Mouse (Mus musculus) megakaryocyte, embryonic 14.5 days (primary cell): ENCODE results near the gene Rnf8. TPM values are rescaled to one million over a fixed set of nuclear protein-coding genes. Genes with fewer than 3 reads are reported as not detected.

Experiments used
- H3K27me3 ChIP-seq: replicated peaks from 2 replicates; pipeline ENCODE3; 2012; ENCODE audit warnings: inconsistent platforms
- H3K36me3 ChIP-seq: replicated peaks from 2 replicates; pipeline ENCODE3; 2012; ENCODE audit warnings: low read length, inconsistent platforms, mixed read lengths
- H3K4me1 ChIP-seq: 2 replicates; pipeline ENCODE4 v1.6.1; 2012; ENCODE audit warnings: inconsistent platforms
- H3K4me3 ChIP-seq: replicated peaks from 2 replicates; pipeline ENCODE3; 2012; ENCODE audit warnings: moderate library complexity, mild to moderate bottlenecking, inconsistent platforms
- H3K9me3 ChIP-seq: 2 replicates; pipeline ENCODE4 v1.6.1; 2012; ENCODE audit warnings: inconsistent platforms
- FLI1 ChIP-seq: IDR thresholded peaks from 2 replicates; pipeline ENCODE4 v1.6.1; 2012; ENCODE audit warnings: low read length, inconsistent platforms, mixed read lengths
- GATA1 ChIP-seq: IDR thresholded peaks from 3 replicates; pipeline ENCODE4 v1.6.1; 2012; ENCODE audit warnings: mixed read lengths, low read length, inconsistent platforms, borderline replicate concordance
- polyA plus RNA-seq: library from polyadenylated mRNA; stranded (reverse); fragments of >175 nt; gene quantifications from 2 replicates; pipeline ENCODE4 v1.2.3, GENCODE M21; 2012; ENCODE audit warnings: low replicate concordance; ENCODE audit not compliant: insufficient read depth

The Rnf8 gene
- polyA plus RNA-seq, result 7.7 and 8.0 TPM in 2 replicates

- Histone ChIP-seq H3K4me3 (peak within 1 kb of the TSS; percentile 97), H3K27me3 (no peaks in the 10 kb centered on the region), H3K36me3 (peaks cover 25% of the 10 kb centered on the region), H3K9me3 (no peaks in the 10 kb centered on the region), H3K4me1 (peaks cover 54% of the 10 kb centered on the region)
- TF ChIP-seq FLI1, result no peak
- TF ChIP-seq GATA1, result no peak
These were observed at the start of gene Rnf8, which contains the start of gene Gm28043 for GRCm38 (mm10) chr17:29614115-29615023. Rnf8 (plus strand) TSS chr17:29614790. Gm28043 (plus strand) TSS chr17:29614876.

- Histone ChIP-seq H3K4me3 (no peak overlapping the region), H3K4me1 (no peaks in the 10 kb centered on the region), H3K27me3 (peaks cover 1% of the 10 kb centered on the region), H3K36me3 (peaks cover 48% of the 10 kb centered on the region), H3K9me3 (no peaks in the 10 kb centered on the region)
- no peak for TF ChIP-seq GATA1
- no peak for TF ChIP-seq FLI1
These were observed 49.1 kb upstream of the Rnf8 start for GRCm38 (mm10) chr17:29565521-29565920.

GRCm38 (mm10) chr17:29568435-29568834 lies 46.2 kb upstream of the Rnf8 start:
- peaks cover 1% of the 10 kb centered on the region for H3K27me3 ChIP-seq
- no peaks in the 10 kb centered on the region for H3K4me1 ChIP-seq
- H3K36me3 ChIP-seq, result peaks cover 76% of the 10 kb centered on the region
- TF ChIP-seq GATA1, result no peak
- no peak for TF ChIP-seq FLI1
- H3K4me3 ChIP-seq, result no peak overlapping the region
- H3K9me3 ChIP-seq, result no peaks in the 10 kb centered on the region

- TF ChIP-seq GATA1 (no peak), FLI1 (no peak)
- H3K4me1 ChIP-seq, result no peaks in the 10 kb centered on the region
- peaks cover 1% of the 10 kb centered on the region for H3K27me3 ChIP-seq
- H3K9me3 ChIP-seq, result no peaks in the 10 kb centered on the region
- peaks cover 78% of the 10 kb centered on the region for H3K36me3 ChIP-seq
- no peak overlapping the region for H3K4me3 ChIP-seq
These were observed 44.8 kb upstream of the Rnf8 start for GRCm38 (mm10) chr17:29569831-29570230.

GRCm38 (mm10) chr17:29579579-29580126 lies 34.9 kb upstream of the Rnf8 start:
- H3K4me1 ChIP-seq, result peaks cover 63% of the 10 kb centered on the region
- no peaks in the 10 kb centered on the region for H3K27me3 ChIP-seq
- H3K9me3 ChIP-seq, result no peaks in the 10 kb centered on the region
- H3K4me3 ChIP-seq, result no peak overlapping the region
- peaks cover 69% of the 10 kb centered on the region for H3K36me3 ChIP-seq
- no peak for TF ChIP-seq GATA1
- no peak for TF ChIP-seq FLI1

GRCm38 (mm10) chr17:29583569-29583968 lies 31.0 kb upstream of the Rnf8 start:
- H3K4me3 ChIP-seq, result no peak overlapping the region
- peaks cover 50% of the 10 kb centered on the region for H3K4me1 ChIP-seq
- TF ChIP-seq FLI1 (no peak), GATA1 (no peak)
- H3K36me3 ChIP-seq, result peaks cover 42% of the 10 kb centered on the region
- peaks cover 2% of the 10 kb centered on the region for H3K27me3 ChIP-seq
- H3K9me3 ChIP-seq, result no peaks in the 10 kb centered on the region

- no peak for TF ChIP-seq GATA1
- no peak for TF ChIP-seq FLI1
- Histone ChIP-seq H3K4me1 (peaks cover 51% of the 10 kb centered on the region), H3K36me3 (peaks cover 37% of the 10 kb centered on the region), H3K27me3 (peaks cover 2% of the 10 kb centered on the region), H3K9me3 (no peaks in the 10 kb centered on the region), H3K4me3 (no peak overlapping the region)
These were observed 30.3 kb upstream of the Rnf8 start for GRCm38 (mm10) chr17:29584306-29584705.

GRCm38 (mm10) chr17:29584737-29585136 lies 29.9 kb upstream of the Rnf8 start:
- Histone ChIP-seq H3K4me1 (peaks cover 53% of the 10 kb centered on the region), H3K36me3 (peaks cover 33% of the 10 kb centered on the region), H3K27me3 (peaks cover 2% of the 10 kb centered on the region), H3K9me3 (no peaks in the 10 kb centered on the region), H3K4me3 (no peak overlapping the region)
- TF ChIP-seq FLI1, result no peak
- no peak for TF ChIP-seq GATA1

GRCm38 (mm10) chr17:29585446-29585845 lies 29.1 kb upstream of the Rnf8 start:
- no peaks in the 10 kb centered on the region for H3K9me3 ChIP-seq
- peaks cover 2% of the 10 kb centered on the region for H3K27me3 ChIP-seq
- H3K4me3 ChIP-seq, result no peak overlapping the region
- H3K36me3 ChIP-seq, result peaks cover 31% of the 10 kb centered on the region
- H3K4me1 ChIP-seq, result peaks cover 48% of the 10 kb centered on the region
- TF ChIP-seq GATA1 (no peak), FLI1 (no peak)

- H3K36me3 ChIP-seq, result peaks cover 29% of the 10 kb centered on the region
- H3K27me3 ChIP-seq, result peaks cover 2% of the 10 kb centered on the region
- no peak for TF ChIP-seq GATA1
- TF ChIP-seq FLI1, result no peak
- no peak overlapping the region for H3K4me3 ChIP-seq
- no peaks in the 10 kb centered on the region for H3K9me3 ChIP-seq
- H3K4me1 ChIP-seq, result peaks cover 36% of the 10 kb centered on the region
These were observed 27.7 kb upstream of the Rnf8 start for GRCm38 (mm10) chr17:29586921-29587320.
